Mouse (Mus musculus) ES-Bruce4 (cell line): ENCODE results near the gene Fat2. TPM values are rescaled to one million over a fixed set of nuclear protein-coding genes. Genes with fewer than 3 reads are reported as not detected.

Experiments used
- H3K27ac ChIP-seq: 2 replicates; pipeline ENCODE4 v1.5.1; 2012; ENCODE audit warnings: low read length, inconsistent platforms; ENCODE audit not compliant: insufficient read depth
- H3K27me3 ChIP-seq: 2 replicates; pipeline ENCODE4 v1.6.1; 2012; ENCODE audit warnings: mild to moderate bottlenecking, low read length, inconsistent platforms; ENCODE audit not compliant: control insufficient read depth, poor library complexity, insufficient read depth, severe bottlenecking
- H3K36me3 ChIP-seq: 2 replicates; pipeline ENCODE4 v1.6.1; 2012; ENCODE audit warnings: inconsistent platforms, mild to moderate bottlenecking, low read length, moderate library complexity; ENCODE audit not compliant: control insufficient read depth, poor library complexity, insufficient read depth, severe bottlenecking
- H3K4me1 ChIP-seq: one replicate; pipeline ENCODE4 v1.8.1; 2011; ENCODE audit warnings: low read length; ENCODE audit not compliant: control insufficient read depth, insufficient read depth
- H3K4me3 ChIP-seq: 2 replicates; pipeline ENCODE4 v1.5.1; 2011; ENCODE audit warnings: low read depth, mild to moderate bottlenecking, low read length
- H3K9ac ChIP-seq: 2 replicates; pipeline ENCODE4 v1.6.1; 2012; ENCODE audit warnings: low read depth, mild to moderate bottlenecking, inconsistent platforms; ENCODE audit not compliant: poor library complexity, severe bottlenecking
- H3K9me3 ChIP-seq: replicated peaks from 2 replicates; pipeline ENCODE4 v1.6.1; 2012; ENCODE audit warnings: mild to moderate bottlenecking, low read length, inconsistent platforms; ENCODE audit not compliant: control insufficient read depth, poor library complexity, insufficient read depth, severe bottlenecking
- CTCF ChIP-seq: IDR thresholded peaks from one replicate; pipeline ENCODE4 v1.8.1; 2011; ENCODE audit warnings: low read depth, low read length
- EP300 ChIP-seq: IDR thresholded peaks from 2 replicates; pipeline ENCODE4 v1.6.1; 2011; ENCODE audit warnings: low read depth, low read length; ENCODE audit not compliant: insufficient read depth
- POLR2A ChIP-seq: IDR thresholded peaks from one replicate; pipeline ENCODE4 v1.8.1; 2011; ENCODE audit warnings: low read length; ENCODE audit not compliant: insufficient read depth
- polyA plus RNA-seq: library from polyadenylated mRNA; stranded (reverse); fragments of >200 nt; gene quantifications from 2 replicates; pipeline ENCODE4 v1.2.4, GENCODE M21; 2011; ENCODE audit warnings: low read depth; ENCODE audit not compliant: missing spikeins, insufficient read depth, insufficient read length

The Fat2 gene
- polyA plus RNA-seq, 1 experiment: 0.90 TPM

GRCm38 (mm10) chr11:55313768-55314703 is 22.3 kb downstream of the Fat2 start:
- TF ChIP-seq CTCF (no peak), EP300 (no peak), POLR2A (no peak)
- Histone ChIP-seq H3K36me3 (no peaks in the 10 kb centered on the region), H3K9me3 (0 out of 2 replicates have a peak, but pooled peaks cover 3% of the 10 kb centered on the region), H3K4me1 (no peaks in the 10 kb centered on the region), H3K27ac (no peak overlapping the region), H3K27me3 (no peaks in the 10 kb centered on the region), H3K9ac (0 out of 2 replicates have a peak overlapping the region, but pooled peaks have one; percentile 10), H3K4me3 (peak overlapping the region; percentile 1)

GRCm38 (mm10) chr11:55302350-55302749 is 34.0 kb downstream of the Fat2 start:
- Histone ChIP-seq H3K9ac (no peak overlapping the region), H3K27ac (no peak overlapping the region), H3K27me3 (no peaks in the 10 kb centered on the region), H3K36me3 (no peaks in the 10 kb centered on the region), H3K4me3 (no peak overlapping the region), H3K9me3 (no peaks in the 10 kb centered on the region), H3K4me1 (no peaks in the 10 kb centered on the region)
- no peak for TF ChIP-seq POLR2A
- TF ChIP-seq CTCF: no peak
- no peak for TF ChIP-seq EP300

- Histone ChIP-seq H3K27ac (no peak overlapping the region), H3K27me3 (no peaks in the 10 kb centered on the region), H3K36me3 (no peaks in the 10 kb centered on the region), H3K4me1 (no peaks in the 10 kb centered on the region), H3K4me3 (no peak overlapping the region), H3K9me3 (no peaks in the 10 kb centered on the region), H3K9ac (no peak overlapping the region)
- TF ChIP-seq CTCF (no peak), EP300 (no peak), POLR2A (no peak)
Observed at GRCm38 (mm10) chr11:55293179-55293578, 43.2 kb downstream of the Fat2 start.

- Histone ChIP-seq H3K27me3 (no peaks in the 10 kb centered on the region), H3K27ac (no peak overlapping the region), H3K36me3 (no peaks in the 10 kb centered on the region), H3K9me3 (no peaks in the 10 kb centered on the region), H3K4me3 (no peak overlapping the region), H3K9ac (no peak overlapping the region), H3K4me1 (no peaks in the 10 kb centered on the region)
- TF ChIP-seq CTCF: no peak
- TF ChIP-seq EP300: no peak
- TF ChIP-seq POLR2A: no peak
Observed at GRCm38 (mm10) chr11:55291901-55292300, 44.5 kb downstream of the Fat2 start.

GRCm38 (mm10) chr11:55289851-55290391 is 46.4 kb downstream of the Fat2 start:
- no peak overlapping the region for H3K9ac ChIP-seq
- TF ChIP-seq CTCF (no peak), POLR2A (no peak), EP300 (no peak)
- no peaks in the 10 kb centered on the region for H3K27me3 ChIP-seq
- no peak overlapping the region for H3K4me3 ChIP-seq
- no peaks in the 10 kb centered on the region for H3K4me1 ChIP-seq
- no peak overlapping the region for H3K27ac ChIP-seq
- no peaks in the 10 kb centered on the region for H3K36me3 ChIP-seq
- no peaks in the 10 kb centered on the region for H3K9me3 ChIP-seq

- Histone ChIP-seq H3K4me3 (no peak overlapping the region), H3K36me3 (no peaks in the 10 kb centered on the region), H3K9me3 (no peaks in the 10 kb centered on the region), H3K27me3 (no peaks in the 10 kb centered on the region), H3K9ac (no peak overlapping the region), H3K27ac (no peak overlapping the region), H3K4me1 (no peaks in the 10 kb centered on the region)
- no peak for TF ChIP-seq CTCF
- no peak for TF ChIP-seq POLR2A
- TF ChIP-seq EP300: no peak
Observed at GRCm38 (mm10) chr11:55274756-55275155, 61.6 kb downstream of the Fat2 start.
